Mouse (Mus musculus): ENCODE measurements at regions not wholly inside any gene's neighbourhood (a gene's known extent, or its start where the extent isn't known, plus 50 kb on each side); places are given as distances from the start of the nearest gene placed in this dataset.

- no peak for DNase-seq (ENCODE audit: low read depth, low spot score)
Observed at GRCm38 (mm10) chr15:90021746-90022312, 180.2 kb upstream of the Syt10 start.

GRCm38 (mm10) chr15:90023164-90023563 lies 181.5 kb upstream of the Syt10 start:
- no peak for DNase-seq (ENCODE audit: low read depth, low spot score)

GRCm38 (mm10) chr15:90034356-90034755 lies 189.8 kb upstream of the Alg10b start:
- DNase-seq (ENCODE audit: low read depth, low spot score), result no peak

GRCm38 (mm10) chr15:90045683-90046082 lies 178.4 kb upstream of the Alg10b start:
- DNase-seq (ENCODE audit: low read depth, low spot score), result no peak

- no peak for DNase-seq (ENCODE audit: low read depth, low spot score)
Observed at GRCm38 (mm10) chr15:90062021-90062420, 162.1 kb upstream of the Alg10b start.

GRCm38 (mm10) chr15:90065768-90066167 lies 158.3 kb upstream of the Alg10b start:
- DNase-seq (ENCODE audit: low read depth, low spot score), result no peak

GRCm38 (mm10) chr15:90072078-90072477 lies 152.0 kb upstream of the Alg10b start:
- DNase-seq (ENCODE audit: low read depth, low spot score), result no peak

- DNase-seq (ENCODE audit: low read depth, low spot score), result no peak
Observed at GRCm38 (mm10) chr15:90082175-90082951, 141.7 kb upstream of the Alg10b start.

GRCm38 (mm10) chr15:90109445-90109988 lies 114.6 kb upstream of the Alg10b start:
- DNase-seq (ENCODE audit: low read depth, low spot score), result no peak

GRCm38 (mm10) chr15:90113611-90114010 lies 110.5 kb upstream of the Alg10b start:
- DNase-seq (ENCODE audit: low read depth, low spot score), result peak; percentile 7

GRCm38 (mm10) chr15:90119747-90120146 lies 104.4 kb upstream of the Alg10b start:
- DNase-seq (ENCODE audit: low read depth, low spot score), result no peak

- DNase-seq (ENCODE audit: low read depth, low spot score), result no peak
Observed at GRCm38 (mm10) chr15:90123999-90124398, 100.1 kb upstream of the Alg10b start.

GRCm38 (mm10) chr15:90125146-90125545 lies 99.0 kb upstream of the Alg10b start:
- DNase-seq (ENCODE audit: low read depth, low spot score), result no peak

GRCm38 (mm10) chr15:90131777-90132176 lies 92.3 kb upstream of the Alg10b start:
- DNase-seq (ENCODE audit: low read depth, low spot score), result no peak

GRCm38 (mm10) chr15:90140966-90141365 lies 83.1 kb upstream of the Alg10b start:
- DNase-seq (ENCODE audit: low read depth, low spot score), result no peak

GRCm38 (mm10) chr15:90148663-90149062 lies 75.4 kb upstream of the Alg10b start:
- peak; percentile 96 for DNase-seq (ENCODE audit: low read depth, low spot score)

- no peak for DNase-seq (ENCODE audit: low read depth, low spot score)
Observed at GRCm38 (mm10) chr15:90153821-90154560, 70.1 kb upstream of the Alg10b start.
